Mouse (Mus musculus) heart, embryonic 10.5 days (tissue): ENCODE measurements at regions not wholly inside any gene's neighbourhood (a gene's known extent, or its start where the extent isn't known, plus 50 kb on each side); places are given as distances from the start of the nearest gene placed in this dataset.
"Not testable (repeated sequence)": the region's sequence is repeated elsewhere in the genome, so short reads cannot be mapped to it uniquely, and the experiment has no call there.

Experiments
- DNase-seq: peaks from one replicate; pipeline ENCODE4 v3.0.0-alpha.2; 2017; ENCODE audit warnings: low spot score
- H3K27ac ChIP-seq: fragments of 300-500 bp; sonication (generic); 2 replicates; pipeline ENCODE4 v1.5.1; 2016; ENCODE audit warnings: mild to moderate bottlenecking
- H3K27me3 ChIP-seq: fragments of 300-500 bp; sonication (generic); 2 replicates; pipeline ENCODE4 v1.6.1; 2016; ENCODE audit warnings: mild to moderate bottlenecking; ENCODE audit not compliant: poor library complexity, insufficient read depth, severe bottlenecking
- H3K36me3 ChIP-seq: fragments of 300-500 bp; sonication (generic); 2 replicates; pipeline ENCODE4 v1.6.1; 2016; ENCODE audit warnings: mild to moderate bottlenecking, moderate library complexity
- H3K4me1 ChIP-seq: fragments of 300-500 bp; sonication (generic); 2 replicates; pipeline ENCODE4 v1.6.1; 2016; ENCODE audit warnings: mild to moderate bottlenecking
- H3K4me3 ChIP-seq: fragments of 300-500 bp; sonication (generic); 2 replicates; pipeline ENCODE4 v1.5.1; 2016; ENCODE audit warnings: mild to moderate bottlenecking, moderate library complexity
- H3K9me3 ChIP-seq: fragments of 300-500 bp; sonication (generic); 2 replicates; pipeline ENCODE4 v1.6.1; 2016; ENCODE audit warnings: mild to moderate bottlenecking, moderate library complexity
- WGBS: fragments of 180-500 bp; shearing (Covaris S2); methylation state at CpG from one replicate; pipeline ENCODE4 v1.1.7; 2016; 5-methylcytosine and 5-hydroxymethylcytosine counted together

- Histone ChIP-seq H3K27ac (no peak overlapping the region), H3K27me3 (no peaks in the 10 kb centered on the region), H3K9me3 (no peaks in the 10 kb centered on the region), H3K4me1 (no peaks in the 10 kb centered on the region), H3K4me3 (no peak overlapping the region), H3K36me3 (no peaks in the 10 kb centered on the region)
- no peak for DNase-seq
- 86% methylated on average over 7 of the region's 7 CpGs for WGBS
Measured at GRCm38 (mm10) chr10:85242701-85243100, 57.8 kb upstream of the Cry1 start.

- no peak for DNase-seq
- WGBS: 86% methylated on average over 6 of the region's 6 CpGs
- Histone ChIP-seq H3K27ac (no peak overlapping the region), H3K27me3 (no peaks in the 10 kb centered on the region), H3K4me3 (no peak overlapping the region), H3K36me3 (no peaks in the 10 kb centered on the region), H3K9me3 (no peaks in the 10 kb centered on the region), H3K4me1 (no peaks in the 10 kb centered on the region)
Measured at GRCm38 (mm10) chr10:85243556-85243955, 58.7 kb upstream of the Cry1 start.

- no peaks in the 10 kb centered on the region for H3K4me1 ChIP-seq
- no peak for DNase-seq
- no peak overlapping the region for H3K27ac ChIP-seq
- H3K9me3 ChIP-seq: peaks cover 1% of the 10 kb centered on the region; the same call in 1 of the 2 replicates
- H3K36me3 ChIP-seq: no peaks in the 10 kb centered on the region
- 36% methylated on average over 5 of the region's 5 CpGs for WGBS
- H3K27me3 ChIP-seq: peaks cover 13% of the 10 kb centered on the region; the same call in 1 of the 2 replicates
- no peak overlapping the region for H3K4me3 ChIP-seq
Measured at GRCm38 (mm10) chr10:85265746-85266145, 80.9 kb upstream of the Cry1 start.

- no peak for DNase-seq
- no peaks in the 10 kb centered on the region for H3K4me1 ChIP-seq
- no peaks in the 10 kb centered on the region for H3K36me3 ChIP-seq
- H3K27me3 ChIP-seq: peaks cover 13% of the 10 kb centered on the region; the same call in 1 of the 2 replicates
- H3K4me3 ChIP-seq: no peak overlapping the region
- H3K27ac ChIP-seq: no peak overlapping the region
- no peaks in the 10 kb centered on the region for H3K9me3 ChIP-seq
- 19% methylated on average over 10 of the region's 10 CpGs for WGBS
Measured at GRCm38 (mm10) chr10:85266148-85266547, 81.3 kb upstream of the Cry1 start.

- Histone ChIP-seq H3K27ac (no peak overlapping the region), H3K9me3 (no peaks in the 10 kb centered on the region), H3K4me3 (no peak overlapping the region), H3K4me1 (no peaks in the 10 kb centered on the region), H3K27me3 (peaks cover 13% of the 10 kb centered on the region; the same call in 1 of the 2 replicates), H3K36me3 (no peaks in the 10 kb centered on the region)
- 80% methylated on average over 4 of the region's 4 CpGs for WGBS
- no peak for DNase-seq
Measured at GRCm38 (mm10) chr10:85266796-85267195, 81.9 kb upstream of the Cry1 start.

GRCm38 (mm10) chr10:85270209-85270608 lies 85.3 kb upstream of the Cry1 start:
- H3K27me3 ChIP-seq: peaks cover 10% of the 10 kb centered on the region; the same call in 1 of the 2 replicates
- 82% methylated on average over 6 of the region's 6 CpGs for WGBS

GRCm38 (mm10) chr10:85276793-85277192 lies 91.9 kb upstream of the Cry1 start:
- no peaks in the 10 kb centered on the region for H3K9me3 ChIP-seq
- H3K4me1 ChIP-seq: no peaks in the 10 kb centered on the region
- H3K27ac ChIP-seq: no peak overlapping the region
- no peak for DNase-seq
- H3K4me3 ChIP-seq: no peak overlapping the region
- H3K27me3 ChIP-seq: no peaks in the 10 kb centered on the region
- no peaks in the 10 kb centered on the region for H3K36me3 ChIP-seq
- WGBS: 89% methylated on average over 2 of the region's 2 CpGs

More at GRCm38 (mm10) chr10:85270209-85270608, 85.3 kb upstream of the Cry1 start:
- H3K4me3 ChIP-seq: no peak overlapping the region
- H3K4me1 ChIP-seq: no peaks in the 10 kb centered on the region
- no peaks in the 10 kb centered on the region for H3K36me3 ChIP-seq
- DNase-seq: no peak
- no peaks in the 10 kb centered on the region for H3K9me3 ChIP-seq
- no peak overlapping the region for H3K27ac ChIP-seq

- no peaks in the 10 kb centered on the region for H3K27me3 ChIP-seq
- WGBS: 83% methylated on average over 5 of the region's 5 CpGs
- no peak overlapping the region for H3K4me3 ChIP-seq
- H3K4me1 ChIP-seq: no peaks in the 10 kb centered on the region
- H3K36me3 ChIP-seq: no peaks in the 10 kb centered on the region
- H3K9me3 ChIP-seq: no peaks in the 10 kb centered on the region
- no peak overlapping the region for H3K27ac ChIP-seq
- no peak for DNase-seq
Measured at GRCm38 (mm10) chr10:85291733-85292476, 94.7 kb upstream of the Btbd11 start.

GRCm38 (mm10) chr10:85292477-85292855 lies 94.1 kb upstream of the Btbd11 start:
- H3K4me1 ChIP-seq: no peaks in the 10 kb centered on the region

GRCm38 (mm10) chr10:85293071-85293783 lies 93.4 kb upstream of the Btbd11 start:
- Histone ChIP-seq H3K9me3 (no peaks in the 10 kb centered on the region), H3K4me3 (no peak overlapping the region), H3K36me3 (no peaks in the 10 kb centered on the region), H3K27ac (no peak overlapping the region), H3K4me1 (no peaks in the 10 kb centered on the region), H3K27me3 (no peaks in the 10 kb centered on the region)
- no peak for DNase-seq
- 72% methylated on average over 9 of the region's 9 CpGs for WGBS

More at GRCm38 (mm10) chr10:85292477-85292855, 94.1 kb upstream of the Btbd11 start:
- no peak overlapping the region for H3K4me3 ChIP-seq
- WGBS: 82% methylated on average over 2 of the region's 2 CpGs
- H3K27ac ChIP-seq: no peak overlapping the region
- no peak for DNase-seq
- H3K36me3 ChIP-seq: no peaks in the 10 kb centered on the region
- no peaks in the 10 kb centered on the region for H3K9me3 ChIP-seq
- H3K27me3 ChIP-seq: no peaks in the 10 kb centered on the region

GRCm38 (mm10) chr10:85295133-85295887 lies 91.3 kb upstream of the Btbd11 start:
- Histone ChIP-seq H3K9me3 (no peaks in the 10 kb centered on the region), H3K4me1 (0 out of 2 replicates have a peak, but pooled peaks cover 3% of the 10 kb centered on the region), H3K27ac (no peak overlapping the region), H3K27me3 (no peaks in the 10 kb centered on the region), H3K36me3 (no peaks in the 10 kb centered on the region), H3K4me3 (no peak overlapping the region)
- DNase-seq: no peak
- 83% methylated on average over 5 of the region's 5 CpGs for WGBS

- Histone ChIP-seq H3K9me3 (no peaks in the 10 kb centered on the region), H3K4me3 (no peak overlapping the region), H3K27ac (no peak overlapping the region), H3K4me1 (no peaks in the 10 kb centered on the region), H3K36me3 (no peaks in the 10 kb centered on the region), H3K27me3 (no peaks in the 10 kb centered on the region)
- DNase-seq: no peak
Measured at GRCm38 (mm10) chr10:85311781-85312180, 74.8 kb upstream of the Btbd11 start.

GRCm38 (mm10) chr10:85313331-85313730 lies 73.3 kb upstream of the Btbd11 start:
- 88% methylated on average over 10 of the region's 10 CpGs for WGBS
- DNase-seq, H3K4me3 ChIP-seq, H3K9me3 ChIP-seq, H3K36me3 ChIP-seq, H3K4me1 ChIP-seq, H3K27me3 ChIP-seq, H3K27ac ChIP-seq: not testable (repeated sequence)
